In genomic region chr11:3310789-3311585, GRCm38 (mm10) we compare ENCODE assay signal across 20 mouse cellular contexts. TPM values are rescaled to one million over a fixed set of nuclear protein-coding genes. Genes with fewer than 3 reads are reported as not detected.
DNase-seq lines count a peak whose midpoint lies in the region; ATAC-seq and TF ChIP-seq lines count a peak whose summit lies in the region.
"Had no signal": no experiment of that assay in that cellular context is flagged by ENCODE, and none has a peak within 500 bp of the region (broad histone marks: within the 10 kb centered on the region; RNA-seq: fewer than 3 reads in every experiment).

No protein-coding gene starts in this region.

- no peak overlapping the region for H3K9ac ChIP-seq in stomach, postnatal 0 days (ENCODE audit: low read length)
- H3K9ac ChIP-seq: embryonic facial prominence, embryonic 15.5 days; forebrain, embryonic 13.5 days; hindbrain, embryonic 14.5 days; lung, embryonic 14.5 days had no signal

- H3K9me3 ChIP-seq in stomach, postnatal 0 days (ENCODE audit: control insufficient read depth, low read length) = no peaks in the 10 kb centered on the region
- H3K9me3 ChIP-seq: embryonic facial prominence, embryonic 15.5 days; forebrain, embryonic 13.5 days; midbrain, embryonic 10.5 days had no signal

- TF ChIP-seq CTCF in gastrocnemius, adult 2 months (IDR thresholded peaks at IDR 0.05) = no peak
- TF ChIP-seq CTCF in stomach, postnatal 0 days (IDR thresholded peaks at IDR 0.05; ENCODE audit: low read depth) = no peak

- ATAC-seq in granulocyte monocyte progenitor cell, adult 5-6 weeks (replicated peaks; ENCODE audit: poor library complexity, severe bottlenecking) = peak; percentile 34
- no peak for ATAC-seq in stomach, postnatal 0 days (ENCODE audit: low FRiP score, low TSS enrichment)
- ATAC-seq: forebrain, embryonic 13.5 days had no signal

- no peak overlapping the region for H3K4me2 ChIP-seq in stomach, postnatal 0 days (replicated peaks; ENCODE audit: low read depth)
- H3K4me2 ChIP-seq: embryonic facial prominence, embryonic 15.5 days; forebrain, embryonic 13.5 days; hindbrain, embryonic 14.5 days; lung, embryonic 14.5 days had no signal

- peak; percentile 5 for DNase-seq in gastrocnemius, adult 2 months
- no peak for DNase-seq in gastrocnemius, postnatal 14 days
- peak; percentile 90 for DNase-seq in 416B (ENCODE audit: low read depth)
- DNase-seq in naive thymus-derived CD4-positive, alpha-beta T cell, adult 2 months (ENCODE audit: low read depth) = peak; percentile 40
- no peak for DNase-seq in stomach, postnatal 0 days (ENCODE audit: low spot score)
- no peak for DNase-seq in layer of hippocampus, postnatal 25 days (ENCODE audit: extremely low spot score in 1 of 2, low spot score in 1 of 2)
- DNase-seq: adrenal gland, postnatal 10 days; B cell, adult 2 months; cerebellum, adult 8-10 months; gastrocnemius, postnatal 25 days; heart, postnatal 10 days; kidney, adult 8-10 months; kidney, postnatal 4 days; lung, embryonic 14.5 days; retina, postnatal 1 day had no signal

- no peak overlapping the region for H3K4me3 ChIP-seq in gastrocnemius, adult 2 months
- no peak overlapping the region for H3K4me3 ChIP-seq in stomach, postnatal 0 days (ENCODE audit: low read depth, low read length)
- H3K4me3 ChIP-seq: embryonic facial prominence, embryonic 15.5 days; forebrain, embryonic 13.5 days; midbrain, embryonic 10.5 days had no signal

- no peak overlapping the region for H3K27ac ChIP-seq in gastrocnemius, adult 2 months
- H3K27ac ChIP-seq in stomach, postnatal 0 days (replicated peaks) = no peak overlapping the region
- H3K27ac ChIP-seq: embryonic facial prominence, embryonic 15.5 days; forebrain, embryonic 13.5 days; hindbrain, embryonic 14.5 days; midbrain, embryonic 10.5 days had no signal

- H3K4me1 ChIP-seq in stomach, postnatal 0 days (replicated peaks; ENCODE audit: control insufficient read depth, insufficient read depth) = no peaks in the 10 kb centered on the region
- H3K4me1 ChIP-seq: forebrain, embryonic 13.5 days; midbrain, embryonic 10.5 days had no signal

- peaks cover 29% of the 10 kb centered on the region for H3K36me3 ChIP-seq in stomach, postnatal 0 days (ENCODE audit: control insufficient read depth, insufficient read depth, low read length)

- intact Hi-C loops in gastrocnemius, adult 2 months (cut with DNase I) = no loop called here
- intact Hi-C loops in gastrocnemius, postnatal 14 days (cut with DNase I; ENCODE audit: low total_unique reads) = no loop called here

- 84% methylated on average over 9 of the region's 10 CpGs for WGBS in stomach, postnatal 0 days

- no peaks in the 10 kb centered on the region for H3K27me3 ChIP-seq in stomach, postnatal 0 days (ENCODE audit: control insufficient read depth, insufficient read depth, low read length)
- H3K27me3 ChIP-seq: embryonic facial prominence, embryonic 15.5 days; forebrain, embryonic 13.5 days had no signal

- no peak for TF ChIP-seq EP300 in stomach, postnatal 0 days (optimal IDR thresholded peaks at IDR 0.05)

RNA-seq across cellular contexts. Expression of gene Pik3ip1, which starts 19.2 kb away (rescaled TPM):
- total RNA-seq in gastrocnemius, adult 2 months (2021) = 10 to 100 TPM; 17.7 to 21.7 TPM
- total RNA-seq in gastrocnemius, postnatal 14 days (2021) = 10 to 100 TPM; 10.4 to 13.0 TPM
- total RNA-seq in granulocyte monocyte progenitor cell, adult 5-6 weeks (2014; fragmentation: Nextera tagmentation) = 30.2 and 35.9 TPM in 2 replicates
- total RNA-seq in granulocyte monocyte progenitor cell, adult 5-6 weeks (2017) = 44.8 and 63.1 TPM in 2 replicates
- polyA plus RNA-seq in stomach, postnatal 0 days (2015; fragmentation: Nextera tagmentation; extraction: Ambion mirVana) = 8.9 and 9.0 TPM in 2 replicates
- total RNA-seq in layer of hippocampus, postnatal 25 days (2021) = 10 to 100 TPM; 29.1 to 38.2 TPM

RNA-seq across cellular contexts. Expression of gene Patz1, which starts 22.3 kb away (rescaled TPM):
- 10 to 100 TPM; 11.9 to 17.2 TPM for total RNA-seq in gastrocnemius, adult 2 months (2021)
- total RNA-seq in gastrocnemius, postnatal 14 days (2021) = 10 to 100 TPM; 11.8 to 12.8 TPM
- total RNA-seq in granulocyte monocyte progenitor cell, adult 5-6 weeks (2014; fragmentation: Nextera tagmentation) = 98.0 and 105 TPM in 2 replicates
- total RNA-seq in granulocyte monocyte progenitor cell, adult 5-6 weeks (2017) = 65.0 and 73.9 TPM in 2 replicates
- polyA plus RNA-seq in stomach, postnatal 0 days (2015; fragmentation: Nextera tagmentation; extraction: Ambion mirVana) = 12.2 and 14.1 TPM in 2 replicates
- total RNA-seq in layer of hippocampus, postnatal 25 days (2021) = 10 to 100 TPM; 53.4 to 56.4 TPM

RNA-seq across cellular contexts. Expression of gene Drg1, which starts 44.8 kb away (rescaled TPM):
- 10 to 100 TPM; 44.1 to 45.0 TPM for total RNA-seq in gastrocnemius, adult 2 months (2021)
- total RNA-seq in gastrocnemius, postnatal 14 days (2021) = 10 to 100 TPM; 38.9 to 40.4 TPM
- 132 and 172 TPM in 2 replicates for total RNA-seq in granulocyte monocyte progenitor cell, adult 5-6 weeks (2014; fragmentation: Nextera tagmentation)
- 229 and 265 TPM in 2 replicates for total RNA-seq in granulocyte monocyte progenitor cell, adult 5-6 weeks (2017)
- 103 and 109 TPM in 2 replicates for polyA plus RNA-seq in stomach, postnatal 0 days (2015; fragmentation: Nextera tagmentation; extraction: Ambion mirVana)
- total RNA-seq in layer of hippocampus, postnatal 25 days (2021) = 100 to 1,000 TPM in 1 of 2 experiments, 10 to 100 TPM in 1; 99.2 to 104 TPM

Comparison
In these comparisons a context has a peak if more than half of its experiments do, and no peak if none do; other contexts are left out.
1. DNase-seq: peak in gastrocnemius, adult 2 months (single experiment), 416B (single experiment) and naive thymus-derived CD4-positive, alpha-beta T cell, adult 2 months (single experiment); none in gastrocnemius, postnatal 14 days (single experiment), stomach, postnatal 0 days (single experiment) and layer of hippocampus, postnatal 25 days (0 of 2).